Comparison of ENCODE assay signal across 19 mouse cellular contexts in genomic region chr4:53474109-53474508, GRCm38 (mm10). TPM values are rescaled to one million over a fixed set of nuclear protein-coding genes. Genes with fewer than 3 reads are reported as not detected.
DNase-seq lines count a peak whose midpoint lies in the region; ATAC-seq and TF ChIP-seq lines count a peak whose summit lies in the region.
"Had no signal": no experiment of that assay in that cellular context is flagged by ENCODE, and none has a peak within 500 bp of the region (broad histone marks: within the 10 kb centered on the region; RNA-seq: fewer than 3 reads in every experiment).

No protein-coding gene starts in this region.

- TF ChIP-seq CTCF in intestine, postnatal 0 days (IDR thresholded peaks at IDR 0.05; ENCODE audit: low read depth): no peak

- no peak overlapping the region for H3K4me3 ChIP-seq in intestine, embryonic 14.5 days (ENCODE audit: low read depth, low read length)
- H3K4me3 ChIP-seq in intestine, postnatal 0 days (ENCODE audit: low read depth, low read length): no peak overlapping the region
- H3K4me3 ChIP-seq in neural tube, embryonic 14.5 days (ENCODE audit: low read depth, low read length): no peak overlapping the region
- no peak overlapping the region for H3K4me3 ChIP-seq in forebrain, embryonic 10.5 days
- H3K4me3 ChIP-seq: hindbrain, embryonic 12.5 days; limb, embryonic 13.5 days; midbrain, embryonic 15.5 days had no signal

- peaks cover 13% of the 10 kb centered on the region for H3K4me1 ChIP-seq in intestine, embryonic 14.5 days (replicated peaks; ENCODE audit: control insufficient read depth, insufficient read depth, low read length)
- 0 out of 2 replicates have a peak, but pooled peaks cover 6% of the 10 kb centered on the region for H3K4me1 ChIP-seq in intestine, postnatal 0 days (replicated peaks; ENCODE audit: control insufficient read depth, insufficient read depth, low read length)
- H3K4me1 ChIP-seq in neural tube, embryonic 14.5 days (ENCODE audit: control insufficient read depth, insufficient read depth, low read length): peaks cover 9% of the 10 kb centered on the region; the same call in 1 of the 2 replicates
- peaks cover 14% of the 10 kb centered on the region for H3K4me1 ChIP-seq in forebrain, embryonic 10.5 days
- H3K4me1 ChIP-seq: hindbrain, embryonic 12.5 days had no signal

- intact Hi-C loops in left cerebral cortex, postnatal 10 days (cut with DNase I): no loop called here

- no peak for ATAC-seq in intestine, embryonic 14.5 days (replicated peaks; ENCODE audit: low FRiP score, low TSS enrichment, low read depth)
- ATAC-seq in intestine, postnatal 0 days: no peak
- ATAC-seq in neural tube, embryonic 14.5 days (ENCODE audit: low read depth): no peak
- ATAC-seq: activated CD4-positive, CD25-positive, alpha-beta regulatory T cell, adult 4 months; midbrain, embryonic 15.5 days had no signal

- H3K9ac ChIP-seq in intestine, embryonic 14.5 days (ENCODE audit: low read length): no peak overlapping the region
- no peak overlapping the region for H3K9ac ChIP-seq in intestine, postnatal 0 days (ENCODE audit: low read depth, low read length)
- no peak overlapping the region for H3K9ac ChIP-seq in neural tube, embryonic 14.5 days (replicated peaks; ENCODE audit: low read depth, low read length)
- H3K9ac ChIP-seq: hindbrain, embryonic 12.5 days; limb, embryonic 13.5 days; liver, embryonic 14.5 days; midbrain, embryonic 15.5 days had no signal

- H3K27ac ChIP-seq in intestine, embryonic 14.5 days (ENCODE audit: low read depth): no peak overlapping the region
- no peak overlapping the region for H3K27ac ChIP-seq in intestine, postnatal 0 days (ENCODE audit: low read depth, low read length)
- peak overlapping the region; percentile 44; the same call in 1 of the 2 replicates for H3K27ac ChIP-seq in neural tube, embryonic 14.5 days (ENCODE audit: low read depth, low read length)
- H3K27ac ChIP-seq in forebrain, embryonic 10.5 days: no peak overlapping the region
- H3K27ac ChIP-seq: hindbrain, embryonic 12.5 days; limb, embryonic 13.5 days; liver, embryonic 14.5 days; midbrain, embryonic 15.5 days had no signal

- H3K4me2 ChIP-seq in intestine, embryonic 14.5 days (ENCODE audit: low read length): no peak overlapping the region
- H3K4me2 ChIP-seq in intestine, postnatal 0 days (replicated peaks; ENCODE audit: low read depth): no peak overlapping the region
- no peak overlapping the region for H3K4me2 ChIP-seq in neural tube, embryonic 14.5 days (ENCODE audit: low read depth, low read length)
- H3K4me2 ChIP-seq: heart, embryonic 11.5 days; hindbrain, embryonic 12.5 days; limb, embryonic 13.5 days; midbrain, embryonic 15.5 days had no signal

- no peaks in the 10 kb centered on the region for H3K27me3 ChIP-seq in intestine, embryonic 14.5 days (replicated peaks; ENCODE audit: control insufficient read depth, insufficient read depth, low read length)
- no peaks in the 10 kb centered on the region for H3K27me3 ChIP-seq in intestine, postnatal 0 days (replicated peaks; ENCODE audit: control insufficient read depth, insufficient read depth, low read length)
- no peaks in the 10 kb centered on the region for H3K27me3 ChIP-seq in neural tube, embryonic 14.5 days (ENCODE audit: control insufficient read depth, insufficient read depth, low read length)
- no peaks in the 10 kb centered on the region for H3K27me3 ChIP-seq in forebrain, embryonic 10.5 days (ENCODE audit: poor library complexity, severe bottlenecking)
- H3K27me3 ChIP-seq: hindbrain, embryonic 12.5 days; limb, embryonic 13.5 days; megakaryocyte, embryonic 14.5 days; midbrain, embryonic 15.5 days had no signal

- no peaks in the 10 kb centered on the region for H3K9me3 ChIP-seq in intestine, embryonic 14.5 days (ENCODE audit: control insufficient read depth, low read length)
- no peaks in the 10 kb centered on the region for H3K9me3 ChIP-seq in intestine, postnatal 0 days (ENCODE audit: control insufficient read depth)
- no peaks in the 10 kb centered on the region for H3K9me3 ChIP-seq in neural tube, embryonic 14.5 days (ENCODE audit: control insufficient read depth, low read length)
- H3K9me3 ChIP-seq in forebrain, embryonic 10.5 days: no peaks in the 10 kb centered on the region
- H3K9me3 ChIP-seq: hindbrain, embryonic 12.5 days; limb, embryonic 13.5 days; megakaryocyte, embryonic 14.5 days; midbrain, embryonic 15.5 days had no signal

- H3K36me3 ChIP-seq in intestine, embryonic 14.5 days (ENCODE audit: control insufficient read depth, insufficient read depth, low read length): no peaks in the 10 kb centered on the region
- no peaks in the 10 kb centered on the region for H3K36me3 ChIP-seq in intestine, postnatal 0 days (ENCODE audit: control insufficient read depth, insufficient read depth)
- no peaks in the 10 kb centered on the region for H3K36me3 ChIP-seq in neural tube, embryonic 14.5 days (ENCODE audit: control insufficient read depth, insufficient read depth, low read length)
- H3K36me3 ChIP-seq in forebrain, embryonic 10.5 days (replicated peaks): no peaks in the 10 kb centered on the region
- H3K36me3 ChIP-seq: hindbrain, embryonic 12.5 days; limb, embryonic 13.5 days; midbrain, embryonic 15.5 days had no signal

- peak; percentile 23 for DNase-seq in intestine, embryonic 14.5 days (ENCODE audit: low spot score)
- DNase-seq in 416B (ENCODE audit: low read depth): peak; percentile 4
- DNase-seq in fibroblast of lung, adult 2 months (ENCODE audit: low read depth): peak; percentile 21
- DNase-seq in left cerebral cortex, postnatal 10 days (ENCODE audit: extremely low spot score in 1 of 2, low spot score in 2 of 2): no peak
- DNase-seq in forebrain, embryonic 10.5 days (ENCODE audit: extremely low spot score, low spot score): no peak
- DNase-seq: adrenal gland, postnatal 14 days; cerebellum, adult 11 months; gastrocnemius, postnatal 36 days; heart, postnatal 10 days; thymus, postnatal 36 days had no signal

RNA-seq across cellular contexts. Expression of gene Slc44a1, which starts 33.9 kb away (rescaled TPM):
- polyA plus RNA-seq in intestine, embryonic 14.5 days (2014; fragmentation: Nextera tagmentation; extraction: Ambion mirVana): 64.5 and 75.1 TPM in 2 replicates
- polyA plus RNA-seq in intestine, postnatal 0 days (2015; fragmentation: Nextera tagmentation; extraction: Ambion mirVana): 27.9 and 28.3 TPM in 2 replicates
- 14.2 and 17.0 TPM in 2 replicates for polyA plus RNA-seq in neural tube, embryonic 14.5 days (2014; fragmentation: Nextera tagmentation; extraction: Ambion mirVana)
- 10 to 100 TPM; 51.4 to 57.3 TPM for total RNA-seq in left cerebral cortex, postnatal 10 days (2021)
- polyA plus RNA-seq in forebrain, embryonic 10.5 days (2016; fragmentation: Nextera tagmentation; extraction: Ambion mirVana): 9.9 and 10.4 TPM in 2 replicates

Comparison
In these comparisons a context has a peak if more than half of its experiments do, and no peak if none do; other contexts are left out.
1. DNase-seq: peak in intestine, embryonic 14.5 days (single experiment), 416B (single experiment) and fibroblast of lung, adult 2 months (single experiment); none in left cerebral cortex, postnatal 10 days (0 of 2) and forebrain, embryonic 10.5 days (single experiment).